Mouse (Mus musculus) adrenal gland, adult (tissue): Measurements from ENCODE around the gene Arhgef28.

ENCODE experiments used
- DNase-seq, 2 experiments: peaks; one replicate each; pipeline ENCODE4 v3.0.0; 2022 to 2023; ENCODE audit warnings: low spot score in 1 of 2; ENCODE audit not compliant: inconsistent age in 2 of 2

The Arhgef28 gene

DNA sequence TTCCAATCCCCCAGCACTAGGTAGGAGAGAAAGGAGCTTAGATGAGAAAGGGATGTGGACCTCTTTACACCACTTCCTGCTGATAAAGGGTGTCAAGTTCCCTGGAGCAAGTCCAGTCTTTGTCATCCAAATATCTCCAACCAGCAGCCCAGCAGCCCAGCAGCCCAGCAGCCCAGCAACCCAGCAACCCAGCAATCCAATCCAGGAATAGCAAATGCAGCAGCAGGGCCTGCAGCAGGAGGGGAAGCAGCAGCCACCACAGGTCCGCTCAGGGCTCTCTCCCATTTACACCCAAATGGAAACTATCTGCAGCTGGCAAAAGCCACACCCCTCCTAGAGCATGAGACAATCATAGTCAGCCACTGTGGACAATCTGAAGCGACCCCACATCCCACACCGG lies 21.6 kb downstream of the Arhgef28 start:
- no peak for DNase-seq

GRCm38 (mm10) chr13:98183157-98183878 lies 22.9 kb downstream of the Arhgef28 start:
- peak; percentile 14 to 59 for DNase-seq

- no peak for DNase-seq
Measured at GRCm38 (mm10) chr13:98182330-98182729, 23.9 kb downstream of the Arhgef28 start.

DNA sequence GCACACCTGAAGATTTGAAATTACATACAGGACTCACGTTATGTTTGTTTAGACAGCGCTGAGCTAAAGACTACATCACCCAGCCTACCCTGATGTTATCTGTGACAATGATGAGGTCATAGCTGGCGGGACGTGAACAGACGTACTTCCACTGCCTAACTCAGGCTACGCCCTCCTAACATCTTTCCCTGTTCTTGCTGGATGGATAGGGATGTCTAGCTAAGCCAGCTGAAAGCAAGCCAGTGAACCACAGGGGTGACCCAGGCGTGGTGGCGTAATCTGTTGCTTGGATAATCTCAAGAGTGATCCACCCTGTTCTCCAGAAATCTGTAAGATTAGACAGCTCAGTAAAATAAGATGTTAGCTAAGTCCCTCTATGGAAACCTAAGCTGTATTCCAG lies 25.6 kb downstream of the Arhgef28 start:
- DNase-seq: peak in 1 of 2 experiments; percentile 54

DNA sequence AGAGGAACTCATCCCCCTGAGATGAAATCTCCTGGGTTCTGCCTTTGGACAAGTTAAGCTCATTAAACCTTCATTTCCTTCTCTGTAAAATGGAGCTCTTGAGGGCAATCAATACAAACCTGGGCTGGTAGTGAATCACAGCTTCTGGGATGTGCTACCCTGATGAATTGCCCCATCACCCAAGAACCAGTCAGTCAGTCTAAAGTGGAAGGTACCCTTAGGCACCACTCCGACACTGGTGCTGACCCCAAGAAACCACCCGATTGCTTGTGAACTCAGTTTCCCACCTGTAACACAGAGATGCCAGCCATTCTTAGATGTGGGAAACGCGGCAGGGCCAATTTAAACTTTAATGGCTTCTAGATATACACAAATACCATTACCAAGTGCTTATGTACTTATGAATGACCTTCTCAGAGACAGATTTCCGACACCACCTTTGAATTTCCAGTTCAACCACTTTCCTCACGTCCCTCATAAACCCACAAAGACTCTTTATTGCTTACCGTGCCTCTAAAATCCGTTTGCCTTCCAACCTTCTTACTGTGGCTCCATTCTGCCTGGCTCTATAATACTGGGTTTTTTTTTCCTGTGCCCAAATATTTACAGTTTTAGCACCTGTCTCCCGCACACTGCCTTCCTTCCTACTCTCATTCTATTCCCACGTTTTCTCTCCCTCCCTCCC lies 30.8 kb downstream of the Arhgef28 start:
- DNase-seq: no peak

DNA sequence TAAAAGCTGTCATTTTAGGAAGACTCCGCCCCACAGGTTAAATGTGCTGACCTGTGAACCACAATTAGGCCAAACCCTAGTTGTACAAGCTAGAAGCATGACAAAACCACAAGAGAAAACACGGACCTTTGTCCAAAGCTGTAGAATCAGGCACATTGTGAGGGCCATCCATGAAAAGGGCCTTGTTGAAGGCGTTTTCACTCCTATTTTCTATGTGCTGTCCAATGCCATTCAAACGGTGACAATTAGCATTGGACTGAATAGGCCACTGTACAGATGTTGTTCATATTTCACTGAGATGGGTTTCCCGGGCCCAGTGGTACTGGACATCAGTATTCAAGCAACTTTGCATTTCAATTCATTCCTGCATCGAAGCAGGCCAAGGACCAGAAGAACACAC lies 33.2 kb downstream of the Arhgef28 start:
- no peak for DNase-seq

- no peak for DNase-seq
Measured at GRCm38 (mm10) chr13:98172365-98172764, 33.9 kb downstream of the Arhgef28 start.

GRCm38 (mm10) chr13:98171706-98172105 lies 34.5 kb downstream of the Arhgef28 start:
- no peak for DNase-seq

- DNase-seq: no peak
Measured at GRCm38 (mm10) chr13:98171257-98171656, 35.0 kb downstream of the Arhgef28 start.

DNA sequence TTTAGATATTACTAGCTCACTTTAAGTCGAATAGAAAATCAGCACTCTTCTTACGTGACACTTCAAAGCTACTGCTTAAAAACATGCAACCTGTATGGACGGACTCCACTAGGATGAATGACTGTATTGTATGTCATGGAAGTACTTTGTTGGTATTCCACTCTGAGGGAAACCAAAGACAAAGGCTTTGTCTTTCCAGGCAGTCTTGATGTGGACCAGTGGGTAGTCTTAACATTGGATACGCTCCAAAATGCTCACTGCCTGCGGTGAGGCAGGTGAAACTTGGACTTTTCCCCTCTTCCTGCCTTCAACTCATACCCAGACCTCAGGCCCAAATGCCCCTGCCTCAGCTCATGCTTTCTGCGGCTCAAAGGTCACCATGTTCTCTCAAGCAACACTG lies 41.4 kb downstream of the Arhgef28 start:
- no peak for DNase-seq

DNA sequence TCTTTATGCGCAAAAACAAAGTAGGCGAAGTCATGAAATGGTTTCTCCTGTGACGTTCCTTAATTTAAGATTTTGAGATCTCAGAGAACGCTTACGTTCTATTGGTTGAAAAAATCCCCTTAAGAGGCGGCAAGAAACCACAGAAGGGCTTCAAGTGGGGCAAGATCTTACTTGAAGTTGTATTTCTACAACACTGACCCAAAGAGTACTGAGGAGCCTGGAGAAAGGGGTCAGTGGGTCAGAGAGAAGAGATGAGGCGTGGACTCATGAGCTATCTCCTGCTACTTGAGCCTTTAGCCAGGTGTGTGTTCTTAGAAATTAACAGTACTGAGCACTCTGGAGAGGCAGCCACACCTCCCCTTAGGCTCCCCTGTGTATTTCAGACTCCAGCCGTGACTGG lies 44.7 kb downstream of the Arhgef28 start:
- no peak for DNase-seq

DNA sequence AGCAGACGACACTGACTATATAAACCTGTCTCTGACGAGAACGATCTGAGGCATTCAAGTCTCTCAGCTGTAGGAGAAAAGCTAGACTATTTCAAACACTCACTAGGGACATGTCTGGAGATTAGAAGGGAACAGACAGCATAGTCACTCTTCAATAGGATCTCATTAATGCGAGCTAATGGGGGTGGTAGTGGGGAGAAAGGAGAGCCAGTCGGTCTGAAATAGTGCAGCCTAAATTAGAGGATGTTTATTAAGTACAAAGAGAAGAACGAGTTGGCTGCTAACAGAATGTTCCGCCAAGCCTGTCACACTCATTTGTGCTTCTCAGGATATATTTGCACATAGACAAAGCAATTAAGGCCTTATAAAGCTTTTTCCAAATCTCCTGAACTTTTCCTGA lies 49.6 kb downstream of the Arhgef28 start:
- DNase-seq: no peak

GRCm38 (mm10) chr13:98152759-98153158 lies 53.5 kb downstream of the Arhgef28 start:
- DNase-seq: no peak

DNA sequence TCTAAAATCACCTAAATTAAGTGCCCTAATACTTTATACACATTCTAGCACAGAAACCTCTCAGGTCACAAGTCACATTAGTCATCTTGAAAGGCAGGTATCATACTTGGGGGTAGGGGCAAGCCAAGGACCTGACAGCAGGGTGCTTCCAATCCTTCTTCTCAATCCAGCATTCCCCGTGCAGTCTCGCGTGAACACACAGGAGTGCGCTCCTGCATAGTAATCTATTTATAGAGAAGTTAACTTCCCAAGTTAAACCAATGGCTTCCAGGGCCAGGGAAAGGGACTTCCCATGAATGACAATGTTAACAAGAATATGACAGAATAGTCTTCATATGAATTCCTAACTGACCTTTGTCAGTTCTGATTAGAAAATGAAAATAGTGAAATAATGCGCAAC lies 58.7 kb downstream of the Arhgef28 start:
- DNase-seq: no peak

DNA sequence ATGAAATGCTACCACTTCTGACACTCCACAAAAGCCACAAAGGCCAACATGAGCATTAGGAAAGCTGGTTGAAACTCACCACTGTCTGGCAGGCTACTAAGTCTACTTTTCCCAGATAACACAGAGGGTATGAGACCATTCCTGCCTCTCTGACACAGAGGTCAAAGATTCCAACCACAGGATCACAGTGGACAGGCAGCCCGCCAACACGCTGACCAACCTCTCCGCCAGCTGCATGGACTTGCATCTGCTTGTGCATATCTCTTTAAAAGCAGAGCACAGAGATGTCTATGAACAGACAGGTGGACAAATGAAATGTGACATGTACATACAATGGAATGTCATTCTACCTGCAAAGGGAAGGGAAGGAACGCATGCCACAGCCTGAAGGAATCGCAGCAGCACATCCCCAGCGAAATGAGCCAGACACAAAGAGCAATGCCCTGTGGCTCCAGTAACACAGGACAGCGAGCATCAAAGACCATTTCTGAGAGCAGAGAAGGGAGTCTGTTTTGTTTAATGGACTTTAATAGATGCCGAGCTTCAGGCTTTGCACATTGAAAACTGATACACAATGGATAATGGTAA lies 59.6 kb downstream of the Arhgef28 start:
- DNase-seq: no peak

DNA sequence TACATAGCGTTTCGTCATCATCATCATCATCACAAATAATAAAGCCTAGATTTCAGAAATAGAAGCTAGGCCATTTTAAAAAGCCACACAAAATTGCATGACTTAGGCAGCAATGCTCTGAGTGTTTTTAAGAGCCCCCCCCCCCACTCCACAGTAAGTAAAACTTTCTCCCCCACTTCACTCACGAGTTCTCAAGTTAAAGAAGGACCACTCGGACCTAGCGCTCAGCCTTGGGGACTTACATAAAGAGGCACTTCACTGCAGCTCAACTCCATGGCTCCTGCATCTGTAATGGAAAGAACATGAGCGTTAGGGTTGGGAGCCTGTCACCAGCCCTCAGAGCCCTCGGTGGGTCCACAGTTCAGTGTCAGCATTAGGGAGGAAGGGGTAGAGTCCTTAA lies 60.9 kb downstream of the Arhgef28 start:
- DNase-seq: no peak

DNA sequence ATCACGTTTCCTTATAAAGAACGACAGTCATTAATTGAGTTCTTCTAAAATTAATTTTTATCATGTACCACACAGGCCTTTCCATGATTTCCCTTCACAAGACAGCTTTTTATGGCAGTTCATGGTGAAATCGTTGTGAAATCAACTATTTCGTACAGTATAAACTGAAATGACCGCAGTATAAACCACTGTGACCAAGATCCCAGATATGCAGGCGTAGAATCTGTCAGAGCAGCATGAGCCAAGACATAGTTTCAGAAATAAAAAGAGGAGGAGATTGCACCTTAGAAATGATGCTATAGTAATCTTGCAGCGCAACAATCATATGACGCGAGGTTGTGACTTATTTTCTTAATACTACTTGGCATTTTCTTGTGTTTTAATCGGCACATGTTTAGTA lies 63.2 kb downstream of the Arhgef28 start:
- no peak for DNase-seq

DNA sequence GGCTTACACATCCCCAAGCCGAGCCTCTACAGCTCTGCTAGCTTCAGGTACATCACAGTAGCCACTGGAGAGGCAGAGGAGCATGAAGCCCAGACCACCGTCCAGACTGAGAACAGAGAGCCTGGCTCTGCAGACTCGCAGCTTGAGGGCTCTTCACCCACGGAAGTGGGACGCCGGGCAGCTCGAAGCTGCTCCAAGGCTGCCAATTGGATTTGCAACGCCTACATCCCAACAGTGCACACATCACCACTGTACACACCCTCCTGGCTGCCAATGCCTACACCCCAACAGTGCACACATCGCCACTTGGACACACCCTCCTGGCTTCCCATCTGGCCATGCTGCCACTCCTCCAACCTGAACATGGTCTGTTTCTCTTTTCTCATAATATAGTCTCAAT lies 65.6 kb downstream of the Arhgef28 start:
- DNase-seq: no peak

DNA sequence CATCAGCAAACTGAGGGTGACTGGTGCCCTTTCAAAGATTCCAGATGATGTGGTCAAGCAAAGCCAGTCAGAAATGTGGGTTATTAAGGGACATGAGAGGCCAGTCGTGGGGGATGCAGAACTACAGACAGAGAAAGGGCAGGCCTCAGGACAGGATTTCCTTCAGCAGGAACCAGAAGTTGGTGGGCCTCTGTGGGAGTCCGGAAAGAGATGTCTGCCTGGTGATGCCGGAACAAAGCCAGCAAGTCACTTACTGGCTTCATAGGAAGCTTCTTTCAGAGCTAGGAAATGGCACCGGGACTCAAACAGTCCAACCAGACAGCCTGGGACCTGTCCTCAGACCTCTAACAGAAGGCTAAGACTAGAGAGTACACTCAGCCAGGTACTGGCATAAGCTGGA lies 67.5 kb downstream of the Arhgef28 start:
- no peak for DNase-seq

DNA sequence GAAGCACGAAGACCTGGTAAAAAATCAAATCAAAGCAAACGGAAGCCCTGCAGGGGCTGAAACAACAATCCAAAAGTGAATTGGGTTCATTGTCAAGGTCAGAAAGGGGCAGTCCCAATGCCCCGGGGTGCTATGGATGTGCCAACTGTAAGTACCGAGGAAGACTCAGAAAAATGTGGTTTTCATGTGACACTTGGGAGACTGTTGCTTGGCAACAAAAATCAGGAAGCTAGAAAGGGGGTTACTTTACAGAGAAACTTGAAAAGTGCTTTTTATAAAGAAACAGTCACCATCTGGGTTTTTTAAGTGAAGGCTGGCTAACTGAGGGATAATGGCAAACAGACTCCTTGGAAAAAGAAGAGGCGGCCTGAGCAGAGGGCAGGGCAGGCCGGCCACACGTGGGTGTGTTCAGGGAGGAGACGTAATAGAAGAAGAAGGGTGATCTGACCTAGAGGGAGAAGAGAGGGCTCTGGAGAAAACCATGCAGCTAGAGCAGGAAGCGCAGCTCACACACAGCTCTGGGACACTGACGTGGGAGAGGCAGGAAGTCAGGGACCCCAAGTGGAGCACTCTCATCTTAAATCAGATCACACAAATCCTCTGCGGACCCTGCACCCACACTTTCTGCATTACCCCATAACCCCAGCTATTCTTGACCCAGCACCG lies 70.2 kb downstream of the Arhgef28 start:
- peak in 1 of 2 experiments; percentile 15 for DNase-seq

- peak; percentile 22 to 60 for DNase-seq
Measured at GRCm38 (mm10) chr13:98132951-98133350, 73.3 kb downstream of the Arhgef28 start.

DNA sequence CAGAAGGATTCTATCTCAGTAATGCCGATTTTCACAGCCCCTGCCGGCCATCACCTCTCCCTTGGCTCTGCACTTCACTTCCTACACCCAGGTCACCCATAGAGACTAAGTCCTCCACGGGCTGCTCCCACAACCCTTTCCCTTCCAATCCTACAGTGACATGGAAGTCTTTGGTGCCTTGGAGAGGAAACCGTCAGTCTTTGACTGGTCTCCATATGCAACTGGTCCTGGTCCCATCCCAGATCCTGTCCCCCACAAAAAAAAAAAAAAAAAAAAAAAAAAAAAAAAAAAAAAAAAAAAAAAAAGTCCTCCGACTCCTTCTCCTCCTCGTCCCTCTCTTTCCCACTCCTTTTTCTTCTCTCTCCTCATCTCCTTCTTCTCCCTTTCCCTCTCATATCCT lies 74.0 kb downstream of the Arhgef28 start:
- no peak for DNase-seq
